Mouse (Mus musculus): ENCODE measurements around the gene H2-DMb2. TPM values are rescaled to one million over a fixed set of nuclear protein-coding genes. Genes with fewer than 3 reads are reported as not detected.
A peak's percentile ranks its signal among the peaks of the same experiment; 100 is the strongest.

Gene H2-DMb2
- polyA plus RNA-seq, 1 experiment: not detected

DNA sequence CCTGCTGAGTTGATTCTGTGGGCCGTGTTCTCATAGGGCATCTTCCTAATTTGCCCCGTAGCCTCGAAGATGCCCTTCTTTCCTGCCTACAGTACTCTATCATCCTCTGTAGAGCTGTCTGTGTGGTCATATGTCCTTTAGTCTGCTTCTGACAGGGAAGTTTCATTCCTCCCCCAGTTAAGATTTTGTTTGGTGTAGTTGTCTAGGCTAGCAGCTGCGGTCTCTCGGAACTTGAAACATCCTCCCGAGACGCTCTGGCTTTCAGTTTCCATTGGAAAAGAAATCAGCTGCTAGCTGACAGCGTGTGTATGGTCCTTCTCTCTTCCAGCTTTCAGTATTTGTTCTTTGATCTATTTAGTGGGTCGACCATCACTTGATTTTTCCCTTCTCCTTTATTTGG, 38.3 kb upstream of the H2-DMb2 start:
- TF ChIP-seq MYOG (IDR thresholded peaks at IDR 0.05; ENCODE audit: control insufficient read depth in 1 of 3, insufficient read depth in 1 of 3, insufficient read length in 2 of 3, low read depth in 2 of 3) (no peak), MAX (IDR thresholded peaks at IDR 0.05; ENCODE audit: low read depth) (no peak), MYOD1 (IDR thresholded peaks at IDR 0.05; ENCODE audit: control insufficient read depth in 1 of 3, insufficient read length in 2 of 3, low read depth in 2 of 3) (no peak), POLR2AphosphoS2 (IDR thresholded peaks at IDR 0.05; ENCODE audit: insufficient read length, low read depth) (no peak), E2F4 (IDR thresholded peaks at IDR 0.05; ENCODE audit: insufficient read depth) (no peak), POLR2A (IDR thresholded peaks at IDR 0.05; ENCODE audit: insufficient read length, low read depth) (no peak), TCF12 (IDR thresholded peaks at IDR 0.05; ENCODE audit: insufficient read depth, poor library complexity, severe bottlenecking) (no peak), TCF3 (IDR thresholded peaks at IDR 0.05; ENCODE audit: insufficient read length, low read depth) (no peak), CEBPB (IDR thresholded peaks at IDR 0.05; ENCODE audit: insufficient read depth, poor library complexity, severe bottlenecking) (no peak), REST (IDR thresholded peaks at IDR 0.05; ENCODE audit: insufficient read depth, insufficient read length) (no peak), USF1 (IDR thresholded peaks at IDR 0.05; ENCODE audit: low read depth) (no peak), SRF (IDR thresholded peaks at IDR 0.05; ENCODE audit: control insufficient read depth, insufficient read length, low read depth) (no peak)
- Histone ChIP-seq H3K4me3 (no peak overlapping the region), H3K4me2 (ENCODE audit: low read depth) (no peak overlapping the region), H3K27me3 (ENCODE audit: control insufficient read depth, insufficient read depth, insufficient read length) (no peaks in the 10 kb centered on the region), H3ac (ENCODE audit: control insufficient read depth, insufficient read length) (no peak overlapping the region), H3K36me3 (ENCODE audit: control insufficient read depth, insufficient read depth) (no peaks in the 10 kb centered on the region), H3K79me2 (ENCODE audit: control insufficient read depth, insufficient read depth) (no peaks in the 10 kb centered on the region)

DNA sequence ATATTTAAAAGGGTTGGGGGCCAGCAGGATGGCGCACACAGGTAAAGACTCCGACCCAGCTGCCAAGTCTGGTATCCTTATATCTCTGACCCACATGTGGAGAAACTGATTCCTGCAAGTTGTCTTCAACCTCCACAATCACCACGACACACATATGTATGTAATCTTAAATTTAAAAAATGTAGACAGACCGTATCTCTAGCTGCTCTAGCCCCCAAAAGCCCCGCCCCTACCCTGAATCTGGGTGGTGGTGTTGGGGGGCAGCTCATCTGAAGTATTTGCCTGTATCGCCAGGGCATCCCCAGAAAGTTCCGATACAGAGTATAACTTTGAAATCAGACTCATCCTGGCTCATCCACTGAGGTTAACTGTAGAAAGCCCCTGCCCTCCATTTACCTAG, 36.6 kb upstream of the H2-DMb2 start:
- Histone ChIP-seq H3K36me3 (ENCODE audit: control insufficient read depth, insufficient read depth) (peaks cover 6% of the 10 kb centered on the region), H3K4me3 (no peak overlapping the region), H3K4me2 (ENCODE audit: low read depth) (no peak overlapping the region), H3K79me2 (ENCODE audit: control insufficient read depth, insufficient read depth) (no peaks in the 10 kb centered on the region), H3K27me3 (ENCODE audit: control insufficient read depth, insufficient read depth, insufficient read length) (no peaks in the 10 kb centered on the region), H3ac (ENCODE audit: control insufficient read depth, insufficient read length) (no peak overlapping the region)
- TF ChIP-seq TCF12 (IDR thresholded peaks at IDR 0.05; ENCODE audit: insufficient read depth, poor library complexity, severe bottlenecking) (no peak), SRF (IDR thresholded peaks at IDR 0.05; ENCODE audit: control insufficient read depth, insufficient read length, low read depth) (no peak), REST (IDR thresholded peaks at IDR 0.05; ENCODE audit: insufficient read depth, insufficient read length) (no peak), POLR2A (IDR thresholded peaks at IDR 0.05; ENCODE audit: insufficient read length, low read depth) (no peak)

DNA sequence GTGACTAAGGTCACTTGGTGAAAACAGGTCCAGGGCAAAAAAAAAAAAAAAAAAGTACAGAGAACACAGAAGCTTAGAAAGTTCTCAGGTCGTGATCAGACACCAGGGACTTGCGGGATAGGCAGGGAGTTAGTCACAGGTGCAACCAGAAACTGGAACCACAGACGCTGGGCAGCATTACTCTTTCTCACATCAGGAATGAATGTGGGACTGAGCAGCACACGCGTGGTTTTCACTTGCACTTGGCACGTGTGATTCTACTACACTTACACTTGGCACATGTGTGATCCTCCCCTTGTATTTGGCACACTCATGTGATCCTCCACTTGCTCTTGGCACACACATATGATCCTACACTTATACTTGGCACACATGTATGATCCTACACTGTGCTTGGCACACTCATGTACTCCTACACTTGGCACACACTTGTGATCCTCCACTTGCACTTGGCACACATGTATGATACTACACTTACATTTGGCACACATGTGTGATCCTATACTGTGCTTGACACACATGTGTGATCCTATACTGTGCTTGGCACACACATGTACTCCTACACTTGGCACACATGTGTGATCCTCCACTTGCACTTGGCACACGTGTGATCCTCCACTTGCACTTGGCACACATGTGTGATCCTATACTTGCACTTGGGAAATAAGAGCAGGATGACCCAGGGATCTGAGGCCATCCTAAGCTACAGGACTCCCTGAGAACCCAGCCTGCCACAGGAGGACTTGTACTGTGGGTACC, 35.8 kb upstream of the H2-DMb2 start:
- H3K36me3 ChIP-seq (ENCODE audit: control insufficient read depth, insufficient read depth): peaks cover 13% of the 10 kb centered on the region
- H3K27me3 ChIP-seq (ENCODE audit: control insufficient read depth, insufficient read depth, insufficient read length): no peaks in the 10 kb centered on the region

DNA sequence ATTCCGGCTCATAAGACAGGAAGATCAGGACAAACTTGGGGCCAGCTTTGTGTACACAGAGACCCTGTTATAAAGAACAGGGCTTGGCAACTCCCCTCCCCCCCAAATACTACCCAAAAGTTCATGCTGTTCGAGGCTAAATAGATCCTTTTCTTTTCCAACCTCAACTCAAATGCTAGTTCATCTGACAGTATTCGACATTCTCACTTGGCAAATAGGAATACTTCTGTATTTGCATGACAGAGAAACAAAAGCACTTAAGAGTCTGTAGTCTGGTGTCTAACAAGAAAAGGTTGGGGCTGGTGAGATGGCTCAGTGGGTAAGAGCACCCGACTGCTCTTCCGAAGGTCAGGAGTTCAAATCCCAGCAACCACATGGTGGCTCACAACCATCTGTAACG, 34.6 kb upstream of the H2-DMb2 start:
- Histone ChIP-seq H3K36me3 (ENCODE audit: control insufficient read depth, insufficient read depth) (peaks cover 23% of the 10 kb centered on the region), H3K4me3 (no peak overlapping the region), H3K27me3 (ENCODE audit: control insufficient read depth, insufficient read depth, insufficient read length) (no peaks in the 10 kb centered on the region), H3ac (ENCODE audit: control insufficient read depth, insufficient read length) (no peak overlapping the region), H3K79me2 (ENCODE audit: control insufficient read depth, insufficient read depth) (no peaks in the 10 kb centered on the region), H3K4me2 (ENCODE audit: low read depth) (no peak overlapping the region)
- TF ChIP-seq MAX (IDR thresholded peaks at IDR 0.05; ENCODE audit: low read depth) (no peak), MYOG (IDR thresholded peaks at IDR 0.05; ENCODE audit: control insufficient read depth in 1 of 3, insufficient read depth in 1 of 3, insufficient read length in 2 of 3, low read depth in 2 of 3) (no peak), TCF12 (IDR thresholded peaks at IDR 0.05; ENCODE audit: insufficient read depth, poor library complexity, severe bottlenecking) (no peak), POLR2AphosphoS2 (IDR thresholded peaks at IDR 0.05; ENCODE audit: insufficient read length, low read depth) (no peak), MYOD1 (IDR thresholded peaks at IDR 0.05; ENCODE audit: control insufficient read depth in 1 of 3, insufficient read length in 2 of 3, low read depth in 2 of 3) (no peak), E2F4 (IDR thresholded peaks at IDR 0.05; ENCODE audit: insufficient read depth) (no peak), USF1 (IDR thresholded peaks at IDR 0.05; ENCODE audit: low read depth) (no peak), REST (IDR thresholded peaks at IDR 0.05; ENCODE audit: insufficient read depth, insufficient read length) (no peak)

More for the DNA sequence above, 35.8 kb upstream of the H2-DMb2 start:
- Histone ChIP-seq H3K79me2 (ENCODE audit: control insufficient read depth, insufficient read depth) (no peaks in the 10 kb centered on the region), H3K4me3 (no peak overlapping the region), H3ac (ENCODE audit: control insufficient read depth, insufficient read length) (no peak overlapping the region), H3K4me2 (ENCODE audit: low read depth) (no peak overlapping the region)
- TF ChIP-seq E2F4 (IDR thresholded peaks at IDR 0.05; ENCODE audit: insufficient read depth): no peak
- TF ChIP-seq CEBPB (IDR thresholded peaks at IDR 0.05; ENCODE audit: insufficient read depth, poor library complexity, severe bottlenecking): no peak
- TF ChIP-seq TCF12 (IDR thresholded peaks at IDR 0.05; ENCODE audit: insufficient read depth, poor library complexity, severe bottlenecking): no peak
- peak; percentile 68 for TF ChIP-seq POLR2AphosphoS2 (IDR thresholded peaks at IDR 0.05; ENCODE audit: insufficient read length, low read depth)

DNA sequence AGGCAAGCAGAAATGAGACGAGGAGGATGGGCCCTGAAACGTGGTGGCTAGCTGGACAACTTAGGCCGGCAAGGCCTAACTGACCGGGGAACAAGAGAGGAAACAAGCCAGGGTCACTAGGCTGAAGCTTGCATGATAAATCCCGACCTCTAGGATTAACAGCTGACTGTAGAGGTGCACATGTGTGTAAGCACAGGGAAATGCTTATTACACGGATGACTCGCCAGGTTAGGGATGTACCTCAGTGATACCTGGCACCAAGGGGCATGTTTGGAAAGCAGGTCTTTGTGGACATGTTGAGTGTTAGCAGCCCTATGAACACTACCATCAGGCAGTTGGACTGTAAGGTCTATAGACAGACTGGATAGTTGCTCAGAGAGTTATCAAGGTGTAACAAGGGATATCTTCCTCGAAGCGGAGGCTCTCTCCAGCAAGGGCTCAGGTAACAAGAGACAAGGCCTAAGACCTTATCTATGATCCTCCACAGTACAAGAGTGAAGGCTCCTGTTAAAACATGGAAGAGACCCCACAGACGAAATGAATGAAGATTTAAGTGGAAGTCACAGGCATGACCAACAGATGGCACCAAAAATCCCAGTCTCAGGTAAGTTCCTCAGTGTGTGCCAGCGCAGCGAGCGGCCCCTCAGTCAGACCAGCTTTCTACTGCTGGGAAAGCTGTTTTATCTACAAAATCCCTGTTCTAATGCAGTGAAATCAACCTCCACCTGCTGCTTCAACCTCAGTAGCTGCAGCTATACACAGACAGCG, 33.9 kb upstream of the H2-DMb2 start:
- TF ChIP-seq USF1 (IDR thresholded peaks at IDR 0.05; ENCODE audit: low read depth) (no peak), POLR2AphosphoS2 (IDR thresholded peaks at IDR 0.05; ENCODE audit: insufficient read length, low read depth) (peak; percentile 65)
- Histone ChIP-seq H3K4me3 (no peak overlapping the region), H3K79me2 (ENCODE audit: control insufficient read depth, insufficient read depth) (peaks cover 1% of the 10 kb centered on the region), H3ac (ENCODE audit: control insufficient read depth, insufficient read length) (no peak overlapping the region), H3K4me2 (ENCODE audit: low read depth) (no peak overlapping the region), H3K27me3 (ENCODE audit: control insufficient read depth, insufficient read depth, insufficient read length) (no peaks in the 10 kb centered on the region), H3K36me3 (ENCODE audit: control insufficient read depth, insufficient read depth) (peaks cover 31% of the 10 kb centered on the region)

Data from myocyte (in vitro differentiated cells).